Mouse (Mus musculus): ENCODE data around the gene Adcy3. TPM values are rescaled to one million over a fixed set of nuclear protein-coding genes. Genes with fewer than 3 reads are reported as not detected.

Adcy3 gene
- polyA plus RNA-seq, 1 experiment from 2014 or later: 0.75 TPM

DNA sequence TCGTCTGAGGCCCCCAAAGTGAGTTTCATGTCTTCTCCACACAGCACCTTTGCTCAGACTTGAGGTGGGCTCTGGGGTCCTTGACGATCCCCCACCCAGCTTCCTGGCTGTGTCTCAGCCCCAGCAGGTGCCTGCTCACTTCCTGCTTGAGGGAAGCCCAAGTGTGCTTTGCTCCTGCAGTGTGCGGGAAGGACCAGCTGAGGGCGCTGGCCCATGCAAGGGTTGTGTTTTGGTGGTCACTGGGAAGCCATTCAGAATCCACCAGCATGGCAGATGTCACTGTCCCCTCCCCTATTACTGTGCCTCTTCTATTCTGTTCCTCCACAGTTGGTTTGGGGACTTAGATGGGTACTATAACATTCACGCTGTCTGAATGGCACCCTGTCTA lies 56.2 kb downstream of the Adcy3 start:
- DNase-seq: peak; percentile 48
- 47% methylated on average over 5 of the region's 5 CpGs for WGBS (ENCODE audit: insufficient replicate concordance)

DNA sequence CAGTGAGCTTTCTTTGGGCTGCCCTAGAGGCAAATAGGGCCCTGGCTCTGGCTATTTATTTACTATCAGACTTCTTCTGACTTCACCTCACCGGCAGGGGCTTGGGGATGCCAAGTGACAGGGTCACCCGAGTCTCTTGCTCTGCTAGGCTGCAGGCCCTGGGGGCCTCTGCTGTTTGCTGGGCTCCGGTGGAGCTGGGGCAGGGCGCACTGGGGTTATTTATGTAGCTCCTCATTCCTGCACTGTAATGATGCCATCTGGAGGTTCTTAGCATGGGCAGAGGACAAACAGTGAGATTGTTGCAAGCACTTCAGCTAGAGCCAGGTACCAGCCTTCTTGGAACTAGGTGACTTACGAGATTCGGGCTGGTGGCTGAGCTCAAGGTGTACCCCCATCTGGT lies 59.6 kb downstream of the Adcy3 start:
- Histone ChIP-seq H3K4me1 (ENCODE audit: insufficient read depth) (no peaks in the 10 kb centered on the region), H3K36me3 (replicated peaks; ENCODE audit: insufficient read depth, low read length) (no peaks in the 10 kb centered on the region), H3K4me3 (ENCODE audit: low read depth, low read length) (no peak overlapping the region), H3K27me3 (ENCODE audit: insufficient read depth, low read length) (no peaks in the 10 kb centered on the region), H3K9me3 (ENCODE audit: low read length) (no peaks in the 10 kb centered on the region), H3K27ac (ENCODE audit: low read depth) (no peak overlapping the region; the same call in 1 of the 2 replicates), H3K4me2 (ENCODE audit: low read depth, low read length) (no peak overlapping the region), H3K9ac (replicated peaks) (no peak overlapping the region)
- TF ChIP-seq EP300 (IDR thresholded peaks at IDR 0.05; ENCODE audit: low read depth): no peak
- TF ChIP-seq CTCF (IDR thresholded peaks at IDR 0.05; ENCODE audit: low read depth): no peak
- ATAC-seq (no peak), DNase-seq (no peak)
- WGBS (ENCODE audit: insufficient replicate concordance): 71% methylated on average over 6 of the region's 6 CpGs

More for the DNA sequence above, 56.2 kb downstream of the Adcy3 start:
- Histone ChIP-seq H3K9me3 (ENCODE audit: low read length) (no peaks in the 10 kb centered on the region), H3K27me3 (ENCODE audit: insufficient read depth, low read length) (no peaks in the 10 kb centered on the region), H3K4me2 (ENCODE audit: low read depth, low read length) (no peak overlapping the region), H3K9ac (replicated peaks) (no peak overlapping the region), H3K4me3 (ENCODE audit: low read depth, low read length) (no peak overlapping the region), H3K27ac (ENCODE audit: low read depth) (no peak overlapping the region), H3K4me1 (ENCODE audit: insufficient read depth) (no peaks in the 10 kb centered on the region), H3K36me3 (replicated peaks; ENCODE audit: insufficient read depth, low read length) (no peaks in the 10 kb centered on the region)
- no peak for ATAC-seq
- TF ChIP-seq EP300 (IDR thresholded peaks at IDR 0.05; ENCODE audit: low read depth): no peak
- TF ChIP-seq CTCF (IDR thresholded peaks at IDR 0.05; ENCODE audit: low read depth): peak; percentile 59

DNA sequence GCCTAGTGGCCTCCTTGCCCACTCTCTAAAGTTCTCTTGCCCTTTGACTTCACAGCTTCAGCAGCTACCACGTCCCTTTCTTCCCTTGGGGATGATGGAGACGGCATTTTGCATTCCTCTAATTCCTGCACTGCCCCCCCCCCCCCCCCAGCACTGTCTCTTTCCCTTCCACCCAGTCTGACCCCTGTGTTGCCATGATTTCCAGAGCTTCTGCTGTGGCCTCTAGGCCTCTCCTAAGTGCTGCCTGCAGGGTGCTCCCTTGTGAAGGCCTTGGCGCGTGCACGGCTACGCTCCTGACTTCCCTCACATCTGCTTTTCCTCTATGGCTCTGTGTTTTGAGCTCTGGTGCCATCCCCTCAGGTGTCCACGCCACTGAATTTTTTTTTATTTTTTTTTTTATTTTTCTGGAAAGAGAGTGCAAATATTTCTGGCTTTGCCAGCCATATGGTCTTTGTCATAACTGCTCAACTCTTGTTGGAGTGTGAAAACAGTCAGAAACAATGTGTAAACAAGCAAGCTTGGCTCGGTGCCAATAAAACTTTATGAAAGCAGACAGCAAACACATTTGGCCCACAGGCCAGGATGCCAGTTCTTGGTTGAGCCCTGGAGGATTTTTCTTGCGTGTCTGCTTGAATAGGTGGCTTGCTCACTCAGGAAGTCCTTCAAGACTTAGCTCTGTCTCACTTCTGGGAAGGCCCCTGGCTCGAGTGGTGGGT lies 60.3 kb downstream of the Adcy3 start:
- DNase-seq: no peak

GRCm38 (mm10) chr12:4194643-4195042 lies 61.7 kb downstream of the Adcy3 start:
- 71% methylated on average over 14 of the region's 14 CpGs for WGBS (ENCODE audit: insufficient replicate concordance)
- no peak overlapping the region for H3K9ac ChIP-seq (replicated peaks)
- ATAC-seq: no peak
- TF ChIP-seq CTCF (IDR thresholded peaks at IDR 0.05; ENCODE audit: low read depth): no peak
- TF ChIP-seq EP300 (IDR thresholded peaks at IDR 0.05; ENCODE audit: low read depth): no peak
- H3K4me1 ChIP-seq (ENCODE audit: insufficient read depth): no peaks in the 10 kb centered on the region
- no peak overlapping the region for H3K4me2 ChIP-seq (ENCODE audit: low read depth, low read length)
- no peak for DNase-seq
- no peak overlapping the region for H3K4me3 ChIP-seq (ENCODE audit: low read depth, low read length)
- H3K27me3 ChIP-seq (ENCODE audit: insufficient read depth, low read length): no peaks in the 10 kb centered on the region
- no peaks in the 10 kb centered on the region for H3K9me3 ChIP-seq (ENCODE audit: low read length)
- no peak overlapping the region for H3K27ac ChIP-seq (ENCODE audit: low read depth)
- H3K36me3 ChIP-seq (replicated peaks; ENCODE audit: insufficient read depth, low read length): no peaks in the 10 kb centered on the region

More for the DNA sequence above, 60.3 kb downstream of the Adcy3 start:
- Histone ChIP-seq H3K9me3 (ENCODE audit: low read length) (no peaks in the 10 kb centered on the region), H3K27me3 (ENCODE audit: insufficient read depth, low read length) (no peaks in the 10 kb centered on the region), H3K9ac (replicated peaks) (no peak overlapping the region), H3K27ac (ENCODE audit: low read depth) (no peak overlapping the region; the same call in 1 of the 2 replicates), H3K4me1 (ENCODE audit: insufficient read depth) (no peaks in the 10 kb centered on the region), H3K36me3 (replicated peaks; ENCODE audit: insufficient read depth, low read length) (no peaks in the 10 kb centered on the region), H3K4me3 (ENCODE audit: low read depth, low read length) (no peak overlapping the region), H3K4me2 (ENCODE audit: low read depth, low read length) (no peak overlapping the region)
- 76% methylated on average over 10 of the region's 10 CpGs for WGBS (ENCODE audit: insufficient replicate concordance)
- no peak for TF ChIP-seq CTCF (IDR thresholded peaks at IDR 0.05; ENCODE audit: low read depth)
- TF ChIP-seq EP300 (IDR thresholded peaks at IDR 0.05; ENCODE audit: low read depth): no peak
- no peak for ATAC-seq

GRCm38 (mm10) chr12:4198702-4199101 lies 65.8 kb downstream of the Adcy3 start:
- Histone ChIP-seq H3K4me3 (ENCODE audit: low read depth, low read length) (no peak overlapping the region), H3K36me3 (replicated peaks; ENCODE audit: insufficient read depth, low read length) (no peaks in the 10 kb centered on the region), H3K27ac (ENCODE audit: low read depth) (no peak overlapping the region), H3K27me3 (ENCODE audit: insufficient read depth, low read length) (no peaks in the 10 kb centered on the region), H3K4me2 (ENCODE audit: low read depth, low read length) (no peak overlapping the region), H3K4me1 (ENCODE audit: insufficient read depth) (no peaks in the 10 kb centered on the region), H3K9ac (replicated peaks) (no peak overlapping the region), H3K9me3 (ENCODE audit: low read length) (no peaks in the 10 kb centered on the region)
- DNase-seq (no peak), ATAC-seq (peak; percentile 38; the same call in 1 of the 2 replicates)
- TF ChIP-seq EP300 (IDR thresholded peaks at IDR 0.05; ENCODE audit: low read depth): no peak
- TF ChIP-seq CTCF (IDR thresholded peaks at IDR 0.05; ENCODE audit: low read depth): no peak
- 70% methylated on average over 4 of the region's 4 CpGs for WGBS (ENCODE audit: insufficient replicate concordance)

GRCm38 (mm10) chr12:4199271-4199670 lies 66.4 kb downstream of the Adcy3 start:
- TF ChIP-seq CTCF (IDR thresholded peaks at IDR 0.05; ENCODE audit: low read depth): no peak
- no peak for TF ChIP-seq EP300 (IDR thresholded peaks at IDR 0.05; ENCODE audit: low read depth)
- no peaks in the 10 kb centered on the region for H3K36me3 ChIP-seq (replicated peaks; ENCODE audit: insufficient read depth, low read length)
- H3K4me1 ChIP-seq (ENCODE audit: insufficient read depth): no peaks in the 10 kb centered on the region
- H3K27ac ChIP-seq (ENCODE audit: low read depth): no peak overlapping the region
- no peak for ATAC-seq
- H3K4me2 ChIP-seq (ENCODE audit: low read depth, low read length): no peak overlapping the region
- DNase-seq: no peak
- no peaks in the 10 kb centered on the region for H3K27me3 ChIP-seq (ENCODE audit: insufficient read depth, low read length)
- no peak overlapping the region for H3K9ac ChIP-seq (replicated peaks)
- no peaks in the 10 kb centered on the region for H3K9me3 ChIP-seq (ENCODE audit: low read length)
- 87% methylated on average over 11 of the region's 11 CpGs for WGBS (ENCODE audit: insufficient replicate concordance)
- H3K4me3 ChIP-seq (ENCODE audit: low read depth, low read length): no peak overlapping the region

Data from liver, postnatal 0 days (tissue).